Mouse (Mus musculus): ENCODE measurements around the gene Lingo1. TPM values are rescaled to one million over a fixed set of nuclear protein-coding genes. Genes with fewer than 3 reads are reported as not detected.

Lingo1 gene
- polyA plus RNA-seq, 1 experiment from 2014 or later: 93.4 TPM

GRCm38 (mm10) chr9:56600655-56601054, 195.6 kb downstream of the Lingo1 start:
- Histone ChIP-seq H3K4me1 (replicated peaks) (peaks cover 19% of the 10 kb centered on the region), H3K4me2 (0 out of 2 replicates have a peak overlapping the region, but pooled peaks have one; percentile 3), H3K4me3 (no peak overlapping the region), H3K27me3 (no peaks in the 10 kb centered on the region; the same call in 1 of the 2 replicates), H3K9me3 (no peaks in the 10 kb centered on the region), H3K27ac (replicated peaks) (no peak overlapping the region; the same call in 1 of the 2 replicates), H3K36me3 (no peaks in the 10 kb centered on the region), H3K9ac (no peak overlapping the region)
- 44% methylated on average over 11 of the region's 11 CpGs for WGBS
- peak; percentile 57; the same call in 1 of the 2 replicates for ATAC-seq (ENCODE audit: low FRiP score, low read depth)

- Histone ChIP-seq H3K27ac (replicated peaks) (no peak overlapping the region), H3K4me3 (no peak overlapping the region), H3K9me3 (no peaks in the 10 kb centered on the region), H3K9ac (no peak overlapping the region), H3K4me1 (replicated peaks) (peaks cover 11% of the 10 kb centered on the region), H3K36me3 (no peaks in the 10 kb centered on the region), H3K4me2 (no peak overlapping the region), H3K27me3 (no peaks in the 10 kb centered on the region)
- WGBS: 89% methylated on average over 7 of the region's 7 CpGs
- ATAC-seq (ENCODE audit: low FRiP score, low read depth): no peak
Observed at GRCm38 (mm10) chr9:56592639-56593038, 203.6 kb downstream of the Lingo1 start.

- no peak for ATAC-seq (ENCODE audit: low FRiP score, low read depth)
- Histone ChIP-seq H3K4me1 (replicated peaks) (peaks cover 11% of the 10 kb centered on the region), H3K4me2 (no peak overlapping the region), H3K27ac (replicated peaks) (no peak overlapping the region), H3K4me3 (no peak overlapping the region), H3K9me3 (no peaks in the 10 kb centered on the region), H3K9ac (no peak overlapping the region), H3K36me3 (no peaks in the 10 kb centered on the region), H3K27me3 (no peaks in the 10 kb centered on the region)
- WGBS: 68% methylated on average over 8 of the region's 8 CpGs
Observed at GRCm38 (mm10) chr9:56591248-56591888, 204.9 kb downstream of the Lingo1 start.

GRCm38 (mm10) chr9:56589762-56590161, 206.5 kb downstream of the Lingo1 start:
- H3K9me3 ChIP-seq: no peaks in the 10 kb centered on the region
- no peak overlapping the region for H3K4me2 ChIP-seq
- H3K9ac ChIP-seq: no peak overlapping the region
- H3K4me3 ChIP-seq: no peak overlapping the region
- no peak overlapping the region for H3K27ac ChIP-seq (replicated peaks)
- WGBS: 34% methylated on average over 5 of the region's 5 CpGs
- H3K36me3 ChIP-seq: no peaks in the 10 kb centered on the region
- no peaks in the 10 kb centered on the region for H3K27me3 ChIP-seq
- peaks cover 11% of the 10 kb centered on the region for H3K4me1 ChIP-seq (replicated peaks)
- ATAC-seq (ENCODE audit: low FRiP score, low read depth): peak; percentile 74

GRCm38 (mm10) chr9:56584043-56584424, 212.2 kb downstream of the Lingo1 start:
- ATAC-seq (ENCODE audit: low FRiP score, low read depth): no peak
- H3K9ac ChIP-seq: no peak overlapping the region
- H3K36me3 ChIP-seq: no peaks in the 10 kb centered on the region
- H3K4me2 ChIP-seq: no peak overlapping the region
- H3K9me3 ChIP-seq: no peaks in the 10 kb centered on the region
- peak overlapping the region; percentile 11; the same call in 1 of the 2 replicates for H3K27ac ChIP-seq (replicated peaks)
- 50% methylated on average over 7 of the region's 7 CpGs for WGBS
- H3K4me1 ChIP-seq (replicated peaks): peaks cover 33% of the 10 kb centered on the region
- H3K4me3 ChIP-seq: no peak overlapping the region
- no peaks in the 10 kb centered on the region for H3K27me3 ChIP-seq

GRCm38 (mm10) chr9:56583139-56584042, 212.9 kb downstream of the Lingo1 start:
- Histone ChIP-seq H3K27me3 (no peaks in the 10 kb centered on the region), H3K4me3 (no peak overlapping the region), H3K36me3 (no peaks in the 10 kb centered on the region), H3K27ac (replicated peaks) (peak overlapping the region; percentile 11), H3K9me3 (no peaks in the 10 kb centered on the region), H3K4me1 (replicated peaks) (peaks cover 33% of the 10 kb centered on the region), H3K9ac (no peak overlapping the region), H3K4me2 (no peak overlapping the region)
- ATAC-seq (ENCODE audit: low FRiP score, low read depth): peak; percentile 57
- 50% methylated on average over 11 of the region's 11 CpGs for WGBS

GRCm38 (mm10) chr9:56582628-56583027, 213.6 kb downstream of the Lingo1 start:
- Histone ChIP-seq H3K27me3 (no peaks in the 10 kb centered on the region), H3K4me1 (replicated peaks) (peaks cover 36% of the 10 kb centered on the region), H3K9me3 (no peaks in the 10 kb centered on the region), H3K36me3 (no peaks in the 10 kb centered on the region), H3K4me3 (no peak overlapping the region), H3K27ac (replicated peaks) (no peak overlapping the region; the same call in 1 of the 2 replicates), H3K9ac (no peak overlapping the region), H3K4me2 (no peak overlapping the region)
- 70% methylated on average over 8 of the region's 8 CpGs for WGBS
- ATAC-seq (ENCODE audit: low FRiP score, low read depth): no peak

GRCm38 (mm10) chr9:56581700-56582099, 214.6 kb downstream of the Lingo1 start:
- peak; percentile 36 for ATAC-seq (ENCODE audit: low FRiP score, low read depth)
- Histone ChIP-seq H3K36me3 (no peaks in the 10 kb centered on the region), H3K27ac (replicated peaks) (no peak overlapping the region), H3K9me3 (no peaks in the 10 kb centered on the region), H3K4me3 (no peak overlapping the region), H3K4me2 (no peak overlapping the region), H3K4me1 (replicated peaks) (peaks cover 44% of the 10 kb centered on the region), H3K27me3 (no peaks in the 10 kb centered on the region), H3K9ac (no peak overlapping the region)
- WGBS: 33% methylated on average over 3 of the region's 3 CpGs

- 72% methylated on average over 8 of the region's 8 CpGs for WGBS
- H3K4me3 ChIP-seq: no peak overlapping the region
- no peaks in the 10 kb centered on the region for H3K36me3 ChIP-seq
- H3K4me2 ChIP-seq: no peak overlapping the region
- no peak for ATAC-seq (ENCODE audit: low FRiP score, low read depth)
- no peaks in the 10 kb centered on the region for H3K27me3 ChIP-seq
- H3K9me3 ChIP-seq: no peaks in the 10 kb centered on the region
- no peak overlapping the region for H3K27ac ChIP-seq (replicated peaks)
- no peak overlapping the region for H3K9ac ChIP-seq
- H3K4me1 ChIP-seq (replicated peaks): peaks cover 44% of the 10 kb centered on the region
Observed at GRCm38 (mm10) chr9:56581016-56581415, 215.3 kb downstream of the Lingo1 start.

- Histone ChIP-seq H3K9ac (no peak overlapping the region), H3K4me1 (replicated peaks) (peaks cover 44% of the 10 kb centered on the region), H3K27ac (replicated peaks) (no peak overlapping the region), H3K4me2 (no peak overlapping the region), H3K27me3 (no peaks in the 10 kb centered on the region), H3K9me3 (no peaks in the 10 kb centered on the region), H3K36me3 (no peaks in the 10 kb centered on the region), H3K4me3 (no peak overlapping the region)
- WGBS: 19% methylated on average over 4 of the region's 4 CpGs
- no peak; the same call in 1 of the 2 replicates for ATAC-seq (ENCODE audit: low FRiP score, low read depth)
Observed at GRCm38 (mm10) chr9:56580101-56580500, 216.2 kb downstream of the Lingo1 start.

GRCm38 (mm10) chr9:56577405-56577804, 218.9 kb downstream of the Lingo1 start:
- ATAC-seq (ENCODE audit: low FRiP score, low read depth): no peak
- H3K9me3 ChIP-seq: no peaks in the 10 kb centered on the region
- H3K4me1 ChIP-seq (replicated peaks): peaks cover 37% of the 10 kb centered on the region
- no peak overlapping the region for H3K9ac ChIP-seq
- no peak overlapping the region for H3K4me2 ChIP-seq
- WGBS: 46% methylated on average over 11 of the region's 11 CpGs
- H3K4me3 ChIP-seq: no peak overlapping the region
- no peaks in the 10 kb centered on the region for H3K36me3 ChIP-seq
- no peak overlapping the region for H3K27ac ChIP-seq (replicated peaks)
- no peaks in the 10 kb centered on the region for H3K27me3 ChIP-seq
